Mouse (Mus musculus) liver, adult (tissue): ENCODE results near the gene Vav3.

ENCODE experiments used
- GATA4 ChIP-seq: IDR thresholded peaks from 2 replicates; pipeline ENCODE4 v1.6.1; 2014; ENCODE audit warnings: mild to moderate bottlenecking, low read length; ENCODE audit not compliant: insufficient replicate concordance

Vav3 gene

DNA sequence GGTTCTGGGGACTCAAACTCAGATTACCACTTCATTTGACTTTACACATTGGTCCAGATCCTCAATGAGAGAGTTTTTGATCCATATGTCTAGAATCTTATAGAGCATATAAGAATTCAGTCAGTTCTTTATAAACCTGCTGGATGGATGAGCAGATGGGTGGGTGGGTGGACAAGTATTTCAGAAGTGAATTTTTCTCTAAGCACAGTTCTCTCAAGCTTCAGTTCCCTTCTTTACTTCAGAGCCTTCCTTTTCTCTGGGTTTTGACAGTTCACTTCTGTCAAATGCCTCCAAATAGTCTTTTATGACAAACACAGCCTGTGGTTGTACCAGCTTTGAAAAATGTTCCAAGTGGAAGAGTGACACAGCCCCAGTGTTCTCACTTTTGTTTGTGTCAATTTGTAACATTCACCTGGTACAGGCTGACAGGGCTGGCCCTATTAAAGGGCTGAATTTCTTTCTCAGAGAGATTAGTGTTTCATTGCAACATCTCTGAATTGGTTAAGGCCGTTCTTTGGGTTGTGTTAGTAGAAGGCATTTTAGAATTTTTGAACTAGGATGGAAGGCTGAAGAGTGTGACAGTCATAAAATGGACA is 159.5 kb downstream of the Vav3 start:
- no peak for TF ChIP-seq GATA4

DNA sequence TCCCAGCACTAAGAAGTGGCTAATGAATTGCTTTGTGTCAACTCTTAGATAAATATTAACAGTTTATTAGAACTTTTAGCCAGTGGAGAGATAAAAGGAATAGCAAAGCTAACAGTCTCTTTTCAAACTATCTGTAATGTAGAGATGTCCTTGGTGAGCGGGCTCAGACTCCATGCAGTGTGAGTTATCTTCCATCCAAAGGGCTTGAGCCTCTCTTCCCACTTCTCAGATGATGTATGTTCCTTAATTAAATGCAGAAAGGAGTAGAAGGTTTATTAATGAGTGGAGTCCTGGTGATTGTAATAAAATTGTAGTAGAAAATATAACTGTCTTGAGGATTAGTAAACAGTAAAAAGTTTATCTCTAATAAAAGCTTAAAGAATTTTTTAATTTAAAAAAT is 169.3 kb downstream of the Vav3 start:
- TF ChIP-seq GATA4 = no peak

DNA sequence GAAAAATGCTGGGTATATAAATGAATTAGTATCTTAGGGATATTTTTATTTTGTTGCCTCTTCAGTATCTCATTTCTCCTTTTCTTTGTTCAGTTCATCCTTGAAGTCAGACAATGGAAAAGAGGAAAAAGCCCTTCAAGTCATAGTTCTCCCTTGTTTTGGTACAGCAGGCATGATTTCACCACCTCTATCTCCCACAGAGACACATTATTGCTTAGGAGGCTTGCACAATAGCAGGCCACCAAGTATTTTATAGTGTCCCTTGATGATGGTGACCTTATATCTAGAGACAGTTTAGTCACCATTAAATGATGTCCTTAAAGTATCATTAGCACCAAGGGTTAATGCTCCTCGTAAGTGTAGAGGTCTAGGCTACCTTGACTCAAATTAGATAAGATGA is 171.4 kb downstream of the Vav3 start:
- no peak for TF ChIP-seq GATA4

DNA sequence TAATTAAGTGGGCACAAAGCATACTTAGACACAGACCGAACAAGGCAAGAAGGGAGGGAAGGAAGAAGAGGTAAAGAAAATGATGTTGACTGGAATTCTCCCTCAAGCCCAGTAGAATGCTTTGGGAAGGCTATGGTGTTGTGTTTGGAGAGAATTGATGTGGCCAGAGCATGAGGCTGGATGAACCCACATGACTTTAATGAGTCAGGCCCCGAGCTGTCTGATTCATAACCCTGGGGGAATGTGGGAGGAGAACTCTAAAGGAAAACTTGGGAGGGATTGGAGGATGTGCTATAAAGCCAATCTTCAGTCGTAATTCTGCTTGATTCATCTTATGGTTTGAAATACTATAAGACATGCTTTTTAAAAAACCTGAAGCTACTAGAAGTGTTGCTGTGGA is 175.0 kb downstream of the Vav3 start:
- TF ChIP-seq GATA4 = no peak

DNA sequence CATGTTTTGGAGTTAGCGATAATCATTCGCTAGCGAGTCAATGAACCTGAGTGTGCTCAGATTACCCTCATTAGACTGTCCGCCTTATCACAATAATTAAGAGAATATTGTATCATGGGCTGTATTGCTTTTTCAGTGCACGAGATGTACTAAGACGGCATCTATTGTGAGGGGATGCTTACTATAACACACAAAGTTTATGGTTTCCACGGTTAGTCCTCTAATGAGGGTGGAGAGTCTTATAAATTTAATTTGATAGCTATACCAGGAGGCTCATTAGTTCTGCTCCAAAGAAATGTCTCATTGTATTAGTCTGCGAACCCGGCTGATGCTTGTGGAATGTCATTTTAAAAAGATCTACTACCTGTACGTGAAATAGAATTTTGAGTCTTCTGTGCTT is 175.9 kb downstream of the Vav3 start:
- TF ChIP-seq GATA4 = no peak

DNA sequence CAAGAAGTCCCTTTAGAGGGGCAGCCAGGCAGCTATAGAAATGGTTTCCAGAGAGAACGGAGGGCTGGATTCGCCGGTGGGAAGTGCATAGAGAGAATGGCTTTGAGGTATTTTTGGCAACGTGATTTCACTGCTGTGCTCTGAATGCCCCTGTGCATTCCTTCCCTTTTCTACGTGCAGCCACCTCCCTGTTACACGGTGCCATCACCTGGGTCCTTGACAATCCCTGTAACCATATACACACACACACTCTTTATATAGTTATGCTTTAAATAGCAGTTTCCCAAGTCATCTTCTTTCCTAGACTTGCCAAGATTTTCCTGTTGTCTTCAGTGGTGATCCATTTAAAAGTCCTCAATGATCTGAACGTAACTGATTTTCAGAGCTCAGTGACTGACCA is 181.7 kb downstream of the Vav3 start:
- TF ChIP-seq GATA4 = no peak

DNA sequence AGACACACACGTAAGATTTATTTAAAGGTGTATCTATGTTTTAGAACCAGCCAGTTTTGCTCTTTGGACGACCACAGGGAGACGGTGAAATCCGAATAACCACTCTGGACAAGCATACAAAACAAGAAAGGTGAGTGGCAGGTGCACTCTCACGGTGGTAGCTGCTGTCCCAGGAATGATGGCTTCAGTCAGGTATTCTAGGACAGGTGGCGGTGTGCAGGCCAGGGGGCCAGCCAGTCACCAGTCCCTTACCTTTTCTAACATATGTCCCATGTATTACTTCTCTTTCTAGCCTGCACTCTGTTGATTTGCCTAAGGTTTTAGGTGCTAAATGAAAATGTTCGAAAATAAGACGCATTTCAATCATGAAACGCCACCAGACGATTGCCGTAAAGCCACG is 185.4 kb downstream of the Vav3 start:
- no peak for TF ChIP-seq GATA4

DNA sequence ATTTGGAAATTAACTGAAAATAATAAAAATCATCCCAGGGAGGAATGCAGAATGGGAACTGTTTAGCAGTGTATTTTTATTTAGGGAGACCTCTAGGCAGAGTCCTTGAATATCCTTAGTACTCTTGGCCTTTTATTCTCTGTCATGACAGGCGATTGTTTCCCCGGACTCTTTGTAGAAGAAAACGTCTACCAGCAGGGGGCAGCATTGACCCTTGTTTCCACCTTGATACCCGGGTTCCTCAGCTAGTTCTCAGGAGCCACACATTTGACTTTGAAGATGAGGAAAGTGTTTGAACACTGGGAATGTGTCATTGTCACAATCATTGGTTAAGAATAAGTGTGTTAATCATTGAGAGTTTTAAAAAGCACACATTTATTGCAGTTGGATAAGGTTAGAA is 185.8 kb downstream of the Vav3 start:
- no peak for TF ChIP-seq GATA4

DNA sequence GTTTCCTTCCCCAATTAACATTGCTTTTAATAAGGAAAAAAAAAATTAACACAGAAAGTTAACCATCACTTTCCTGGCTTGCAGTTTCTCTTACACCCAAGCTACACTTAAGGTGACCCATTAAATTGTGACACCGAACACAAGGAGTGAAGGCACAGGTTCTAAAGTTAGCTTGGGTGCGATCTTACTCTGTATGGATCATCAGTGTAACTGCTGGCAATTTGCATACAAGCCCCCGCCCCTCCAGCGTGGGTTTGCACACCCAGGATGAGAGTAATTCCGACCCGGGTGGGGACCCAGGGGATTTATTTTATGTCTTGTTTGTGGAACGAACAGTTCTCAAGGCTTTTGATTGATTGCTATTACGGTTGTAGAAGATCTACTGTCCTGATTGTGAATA is 186.2 kb downstream of the Vav3 start:
- TF ChIP-seq GATA4 = no peak

DNA sequence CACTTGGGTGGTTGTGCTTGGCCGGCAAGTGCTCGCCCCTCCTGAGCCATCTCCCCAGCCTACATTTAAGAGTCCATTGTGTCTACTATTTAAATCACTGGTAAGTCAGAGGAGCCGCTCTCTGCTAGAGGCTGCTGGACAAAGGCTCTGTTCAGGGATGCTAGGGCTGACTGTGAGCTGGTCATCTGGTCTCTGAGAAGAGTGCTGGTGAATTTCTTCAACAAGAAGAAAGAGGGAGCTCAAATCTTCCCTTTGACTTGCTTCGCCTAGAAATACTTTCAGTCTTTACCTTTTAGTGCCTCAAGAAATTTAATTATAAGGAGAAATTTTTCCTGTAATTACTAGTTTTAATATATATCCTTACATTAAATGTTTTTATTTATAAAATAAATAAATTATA is 188.2 kb downstream of the Vav3 start:
- TF ChIP-seq GATA4 = no peak

DNA sequence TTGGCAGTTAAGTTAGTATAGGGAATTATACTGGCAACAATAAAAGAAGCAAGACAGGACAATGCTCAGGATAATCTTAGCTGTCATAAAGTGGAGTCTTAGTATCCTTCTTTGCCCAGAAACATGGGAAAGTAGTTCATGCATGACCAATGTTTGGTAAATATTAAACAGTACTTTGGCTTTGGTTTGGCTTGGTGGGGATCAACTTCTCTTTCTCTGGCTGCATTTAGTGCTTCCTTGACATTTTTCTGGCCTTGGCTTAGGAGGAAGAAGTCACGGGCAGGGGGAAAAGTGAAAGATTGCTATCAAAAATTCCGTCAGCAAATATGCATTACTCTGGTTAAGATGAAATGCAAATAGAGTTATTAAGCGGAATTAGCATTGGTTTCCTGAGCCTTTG is 197.2 kb downstream of the Vav3 start:
- no peak for TF ChIP-seq GATA4

DNA sequence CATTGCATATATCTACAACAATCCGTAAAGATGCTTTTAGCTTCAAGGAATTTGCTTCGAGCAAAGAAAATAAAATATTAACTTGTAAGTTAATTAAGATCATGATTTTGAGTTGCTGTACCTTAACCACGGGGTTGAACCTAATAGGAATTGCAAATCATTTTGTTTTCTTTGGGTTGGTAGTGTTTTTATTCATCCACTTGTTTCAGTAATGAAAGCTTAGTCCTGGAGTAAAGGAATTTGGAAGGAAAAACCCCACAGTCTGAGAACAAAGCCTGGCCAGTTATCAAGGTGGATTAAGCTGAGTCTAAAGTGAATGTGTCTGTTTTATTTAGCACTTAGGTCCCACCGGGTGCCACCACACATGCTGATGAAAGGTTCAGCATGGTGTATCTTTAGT is 199.6 kb downstream of the Vav3 start:
- TF ChIP-seq GATA4 = no peak

DNA sequence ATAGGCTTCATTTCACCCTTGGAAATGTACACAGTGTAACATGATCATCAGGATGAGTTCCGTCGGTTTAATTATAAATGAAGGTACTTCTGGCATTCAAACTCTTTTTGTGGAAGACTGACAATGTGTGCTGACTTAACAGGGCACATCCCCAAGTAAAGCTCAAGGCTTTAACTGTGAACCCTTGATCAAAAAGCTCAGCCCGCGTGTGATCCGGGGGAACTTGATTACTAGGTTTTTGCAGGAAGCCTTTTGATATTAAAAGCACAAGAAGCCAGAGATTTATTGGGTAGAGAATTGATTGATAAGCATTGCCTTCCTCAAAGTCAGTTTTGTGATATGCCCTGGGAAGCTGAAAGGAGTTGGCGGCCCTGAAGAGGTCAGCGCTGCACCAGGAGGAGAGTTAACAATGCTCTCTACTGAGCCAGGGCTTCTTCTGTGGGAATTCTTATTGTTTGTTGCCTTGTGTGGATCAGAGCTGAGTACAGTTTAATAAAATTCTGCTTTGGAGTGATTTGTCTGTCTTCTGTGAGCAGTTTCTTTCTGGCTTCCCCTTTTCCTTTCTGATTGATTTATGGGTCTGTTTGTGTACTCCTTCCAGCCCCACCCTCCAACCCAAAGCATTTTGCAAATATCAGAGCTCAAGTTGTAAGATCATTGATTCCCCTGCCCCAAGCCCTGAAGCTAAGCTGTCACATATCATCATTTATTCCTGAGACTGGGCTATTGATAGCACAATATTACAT is 204.2 kb downstream of the Vav3 start:
- TF ChIP-seq GATA4 = no peak

DNA sequence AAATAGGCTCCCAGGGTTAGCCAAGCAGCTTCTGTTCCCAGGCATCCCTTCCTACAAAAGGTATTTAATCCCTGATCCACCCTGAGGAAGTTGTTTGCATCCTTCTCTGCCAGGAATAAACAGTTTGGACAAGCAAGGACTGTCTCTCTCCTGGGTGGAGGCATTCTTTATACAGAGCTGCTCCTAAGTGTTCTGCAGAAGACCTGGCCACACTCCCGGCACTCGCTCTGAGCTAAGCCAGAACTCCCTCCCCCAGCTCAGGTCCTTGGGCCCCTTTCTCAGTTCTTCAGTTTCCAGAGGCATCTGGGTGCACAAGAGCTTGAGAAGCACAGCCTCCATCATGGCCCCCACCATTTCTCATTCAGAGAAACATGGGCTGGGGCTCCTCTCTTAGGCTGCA is 216.9 kb downstream of the Vav3 start:
- no peak for TF ChIP-seq GATA4

DNA sequence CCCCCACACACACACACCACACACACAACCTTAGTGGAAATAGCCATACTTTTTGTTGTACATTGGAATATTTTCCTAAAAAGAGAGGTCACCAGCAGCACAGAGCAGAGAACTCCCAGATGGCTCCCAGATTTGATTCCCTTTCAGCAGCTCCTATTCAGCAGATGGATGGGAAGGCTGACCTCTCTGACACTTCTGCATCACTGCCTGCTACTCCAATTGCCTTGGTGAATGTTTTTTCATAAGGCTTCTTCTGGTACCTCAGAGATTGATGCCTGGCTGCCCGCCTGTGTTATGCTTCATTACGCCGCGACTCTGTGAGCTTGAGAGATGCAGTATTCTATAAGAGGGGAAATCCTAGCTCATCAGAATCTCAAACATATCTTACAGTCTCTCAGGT is 220.8 kb downstream of the Vav3 start:
- TF ChIP-seq GATA4 = no peak

DNA sequence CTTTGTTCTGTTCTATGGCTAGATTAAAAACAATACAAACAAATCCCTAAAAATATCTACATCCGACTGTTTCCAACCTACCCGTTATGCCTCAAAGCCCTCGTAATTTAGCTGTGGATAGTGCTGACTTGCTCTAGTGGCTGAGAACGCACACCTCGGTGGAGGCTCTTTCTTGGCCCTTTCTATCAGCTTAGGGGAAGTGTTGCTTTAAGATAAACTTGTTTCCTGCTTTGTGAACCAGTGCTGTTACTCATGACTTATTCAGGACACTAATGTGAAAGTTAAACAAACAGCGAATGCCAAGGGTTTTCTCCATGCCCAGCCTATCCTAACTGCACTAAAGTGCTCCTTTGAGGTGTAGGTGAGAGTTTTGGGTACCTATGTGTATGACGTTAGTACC is 221.3 kb downstream of the Vav3 start:
- TF ChIP-seq GATA4 = no peak

DNA sequence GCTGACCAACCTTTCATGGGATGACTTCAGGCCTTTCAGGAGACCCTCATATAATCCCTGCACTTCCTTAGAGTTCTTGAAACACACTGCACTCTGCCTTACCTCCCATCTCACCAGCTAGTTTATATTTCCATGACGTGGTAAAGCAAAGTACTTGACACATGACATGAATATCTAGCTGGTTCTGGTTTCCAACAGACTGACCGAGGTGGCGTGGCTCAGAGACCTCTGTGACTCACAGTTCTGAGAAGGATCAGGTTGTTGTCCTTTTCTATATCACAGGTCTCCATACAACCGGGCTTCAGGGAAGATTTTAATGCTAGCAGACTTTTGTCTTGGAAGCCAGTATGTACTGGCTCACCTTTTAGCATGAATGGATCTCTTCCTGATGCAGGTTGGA is 221.8 kb downstream of the Vav3 start:
- TF ChIP-seq GATA4 = no peak

DNA sequence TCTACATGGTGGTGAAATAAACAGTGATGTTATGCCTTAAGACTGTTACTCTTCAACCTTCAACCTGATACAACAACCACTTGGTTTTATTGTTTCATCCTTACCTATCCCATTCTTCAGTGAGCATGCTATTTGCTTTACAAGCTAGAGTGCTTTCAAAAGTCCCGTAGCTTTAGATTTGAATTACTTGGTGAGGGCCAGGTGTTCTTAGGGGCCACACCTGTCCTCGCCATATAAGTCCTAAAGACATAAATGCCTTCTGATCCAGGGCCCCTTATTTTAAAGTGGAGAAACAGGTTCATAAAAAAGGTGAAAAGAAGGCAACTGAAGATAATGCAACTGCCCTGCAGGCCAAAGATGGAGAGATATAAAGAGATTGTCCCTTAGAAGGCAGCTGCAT is 224.0 kb downstream of the Vav3 start:
- no peak for TF ChIP-seq GATA4
